Mouse (Mus musculus) spleen, embryonic (tissue): ENCODE results near the gene C3ar1.

Experiments
- CTCF ChIA-PET: fragments of 350-600 bp; sonication (Branson Sonifier 250); formaldehyde crosslinking; loops from one replicate; lab custom pipeline; 2022; lab: Charles Lee

The C3ar1 gene

DNA sequence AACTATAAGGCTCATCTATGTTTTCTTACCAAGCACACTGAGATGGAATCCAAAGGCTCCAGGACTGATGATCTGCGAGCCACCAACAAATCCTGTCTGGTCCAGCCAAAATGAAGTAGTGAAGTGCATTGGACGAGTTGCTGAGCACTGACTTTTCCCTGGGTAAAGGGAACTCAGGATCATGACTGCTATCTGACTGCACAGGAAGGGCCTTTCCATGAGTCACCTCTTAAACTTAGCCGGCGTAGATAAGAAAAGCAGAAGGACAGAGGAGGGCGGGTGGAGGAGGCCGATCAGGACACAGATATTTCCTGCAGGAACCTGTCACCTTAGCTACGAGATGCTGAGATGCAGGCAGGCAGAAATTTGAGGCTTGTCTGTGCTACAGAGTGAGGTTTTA, at the start of gene C3ar1:
TSS of gene C3ar1 (minus strand) at position 207 of the 400 bp plus-strand sequence.
- CTCF ChIA-PET: no interaction called here

DNA sequence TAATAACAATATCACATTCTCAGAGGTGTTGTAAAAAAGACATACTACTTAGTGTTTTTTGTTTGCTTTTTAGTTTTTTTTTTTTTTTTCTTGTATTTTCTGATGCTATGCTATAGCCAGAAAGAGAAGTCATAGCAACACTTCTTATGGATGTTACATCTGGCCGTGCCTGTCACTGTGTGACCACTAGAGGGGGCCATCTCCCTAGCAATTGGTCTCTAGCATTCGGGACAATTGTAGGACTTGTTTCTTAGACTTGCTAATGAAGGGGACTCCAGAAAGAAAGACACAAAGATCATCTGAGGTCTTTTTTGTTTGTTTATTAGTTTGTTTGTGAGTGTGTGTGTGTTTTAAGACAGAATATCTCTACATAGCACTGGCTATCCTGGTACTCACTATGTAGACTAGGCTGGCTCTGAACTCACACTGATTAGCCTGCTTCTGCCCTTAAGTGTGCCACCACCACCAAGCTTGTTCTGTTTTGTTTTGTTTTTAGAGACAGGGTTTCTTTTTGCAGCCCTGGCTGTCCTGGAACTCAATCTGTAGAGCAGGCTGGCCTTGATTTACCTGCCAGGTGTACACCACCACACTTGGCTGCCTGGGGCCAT, 36.6 kb upstream of the C3ar1 start:
- CTCF ChIA-PET: interaction anchor here (0.7 to 1.2 kb wide), 4 partner anchors 10 to 113 kb away, joined by 4 to 14 read pairs (median 6); partner anchors contain the start of gene Clec4a1

GRCm38 (mm10) chr6:122889599-122889998, 33.6 kb upstream of the C3ar1 start:
- CTCF ChIA-PET: no interaction called here

- CTCF ChIA-PET: no interaction called here
Observed at GRCm38 (mm10) chr6:122883603-122884002, 27.6 kb upstream of the C3ar1 start.

GRCm38 (mm10) chr6:122881287-122881686, 25.3 kb upstream of the C3ar1 start:
- CTCF ChIA-PET: no interaction called here

- CTCF ChIA-PET: no interaction called here
Observed at GRCm38 (mm10) chr6:122879781-122880505, 24.0 kb upstream of the C3ar1 start.

DNA sequence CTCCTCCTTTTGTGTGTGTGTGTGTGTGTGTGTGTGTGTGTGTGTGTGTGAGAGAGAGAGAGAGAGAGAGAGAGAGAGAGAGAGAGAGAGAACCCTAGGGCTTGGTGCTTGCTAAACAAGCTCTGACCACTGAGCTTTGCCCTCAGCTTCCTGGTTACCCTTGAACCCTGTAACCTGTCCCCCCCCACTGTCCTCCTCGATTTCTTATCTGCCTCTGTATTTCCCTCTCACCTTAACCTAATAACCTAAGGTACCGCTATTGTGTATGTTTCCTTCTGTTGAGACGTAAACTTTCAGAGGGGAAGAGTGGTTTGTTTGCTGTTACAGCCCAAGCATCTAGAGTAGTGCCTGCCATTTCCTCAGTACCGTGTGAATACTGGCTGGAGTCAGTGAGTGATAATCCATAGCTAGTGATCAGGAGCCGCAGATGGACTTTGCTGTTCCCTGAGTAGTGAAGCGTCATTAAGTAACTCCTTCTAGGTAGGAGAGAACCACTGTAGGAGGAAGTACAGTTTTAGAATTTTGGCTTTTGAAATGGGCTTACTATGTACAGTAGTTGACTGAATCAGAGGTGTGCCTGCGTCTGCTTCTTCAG, 23.3 kb upstream of the C3ar1 start:
- CTCF ChIA-PET: interaction anchor here (0.5 to 0.9 kb wide), 2 partner anchors 8 to 62 kb away, joined by 3 to 5 read pairs; no protein-coding TSS in a partner anchor

DNA sequence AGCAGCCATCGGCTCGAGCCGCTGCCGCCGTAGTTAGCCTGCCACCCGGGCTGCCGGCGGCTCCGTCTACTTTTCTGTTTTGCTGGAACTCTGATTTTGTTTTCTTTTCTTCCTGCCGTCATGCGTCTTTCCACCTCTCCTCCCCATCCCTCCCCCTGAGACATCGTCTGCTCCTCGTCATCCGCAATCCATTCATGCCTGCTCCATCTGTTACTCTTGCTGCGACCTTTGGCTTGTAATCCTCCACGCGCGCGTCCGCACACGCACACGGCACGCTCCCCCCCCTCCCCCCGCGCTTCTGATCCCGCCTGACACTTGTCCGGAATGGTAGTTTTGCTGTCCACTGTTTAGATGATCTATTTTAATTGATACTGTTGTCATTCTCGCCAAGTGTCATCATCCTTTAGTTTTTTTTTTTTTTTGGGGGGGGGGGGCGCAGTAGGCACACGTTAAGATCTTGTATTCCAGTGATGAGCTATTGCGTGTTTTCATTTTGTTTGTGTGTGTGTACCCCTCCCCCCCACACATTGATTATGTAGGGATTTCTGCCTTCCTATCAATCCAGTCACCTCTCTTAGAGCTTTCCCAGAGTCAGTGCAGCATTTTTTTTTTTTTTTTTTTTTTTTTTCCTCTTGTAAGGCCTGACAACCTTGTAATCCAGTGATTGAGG, 18.9 kb upstream of the C3ar1 start:
- CTCF ChIA-PET: interaction anchor here (0.6 kb wide), 4 partner anchors 44 to 1763 kb away, joined by 3 to 6 read pairs (median 4); no protein-coding TSS in a partner anchor

DNA sequence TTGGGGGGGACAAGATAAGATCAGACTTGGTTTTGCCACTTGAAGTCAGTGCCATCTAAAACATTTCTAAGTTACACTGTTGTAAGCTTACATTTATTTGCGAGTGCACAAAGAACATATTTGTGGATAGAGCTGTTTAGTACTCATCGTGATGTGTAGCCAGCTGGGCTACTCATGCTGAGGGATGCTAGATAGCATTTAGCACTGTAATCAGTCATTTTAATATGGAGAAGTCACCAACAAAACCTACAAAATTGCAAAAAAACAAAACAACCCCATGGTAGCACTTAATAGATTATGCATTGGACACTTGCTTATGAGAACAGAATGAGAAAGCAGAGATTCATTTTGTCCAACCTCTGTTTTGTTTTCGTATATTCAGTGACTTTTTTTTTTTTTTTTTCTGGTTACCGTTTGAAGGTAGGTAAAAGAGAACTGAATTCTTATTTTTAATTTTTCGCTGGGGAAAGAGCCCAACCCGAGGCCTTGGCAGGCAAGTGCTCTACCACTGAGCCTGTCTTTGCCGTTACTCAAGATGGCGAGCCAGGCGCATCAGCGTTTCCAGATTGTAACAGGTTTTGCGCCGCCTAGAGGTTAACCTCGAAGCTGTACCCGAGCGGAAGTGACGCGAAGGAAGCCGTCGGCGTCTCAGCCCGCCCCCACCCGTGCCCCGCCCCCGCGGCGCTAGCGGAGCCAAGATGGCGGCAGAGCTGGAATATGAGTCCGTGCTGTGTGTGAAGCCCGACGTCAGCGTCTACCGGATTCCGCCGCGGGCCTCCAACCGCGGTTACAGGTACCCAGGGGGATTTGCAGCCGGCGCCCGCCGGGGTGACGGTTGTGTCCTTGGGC, 18.1 kb upstream of the C3ar1 start, which contains the start of gene Necap1:
TSS of gene Necap1 (plus strand) at position 604 of the 849 bp plus-strand sequence.
- CTCF ChIA-PET: interaction anchor here (0.6 to 0.7 kb wide), 2 partner anchors 375 to 1763 kb away, joined by 3 to 7 read pairs; no protein-coding TSS in a partner anchor

- CTCF ChIA-PET: no interaction called here
Observed at GRCm38 (mm10) chr6:122872800-122873199, 16.8 kb upstream of the C3ar1 start.

DNA sequence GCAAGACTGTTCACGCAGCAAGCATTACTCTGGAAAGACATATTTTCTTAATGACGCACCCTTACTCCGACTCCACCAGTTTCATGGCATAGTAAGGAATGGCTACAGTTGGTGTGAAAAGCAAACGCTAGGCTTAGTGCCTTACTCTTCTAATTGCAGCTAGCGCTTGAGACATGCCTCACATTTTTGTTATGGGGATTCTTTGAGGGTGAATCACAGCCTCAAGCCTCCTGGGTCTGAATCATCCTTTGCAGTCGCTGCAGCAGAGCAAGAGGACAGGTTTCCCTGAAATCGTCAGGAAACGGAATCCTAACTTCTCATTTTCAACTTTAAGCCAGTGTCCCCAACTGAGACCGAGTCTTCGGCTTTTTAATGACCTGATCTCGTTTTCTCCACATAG, 13.9 kb upstream of the C3ar1 start:
- CTCF ChIA-PET: interaction anchor here (0.9 kb wide), 1 partner anchor 32 kb away, joined by 3 read pairs; no protein-coding TSS in a partner anchor

DNA sequence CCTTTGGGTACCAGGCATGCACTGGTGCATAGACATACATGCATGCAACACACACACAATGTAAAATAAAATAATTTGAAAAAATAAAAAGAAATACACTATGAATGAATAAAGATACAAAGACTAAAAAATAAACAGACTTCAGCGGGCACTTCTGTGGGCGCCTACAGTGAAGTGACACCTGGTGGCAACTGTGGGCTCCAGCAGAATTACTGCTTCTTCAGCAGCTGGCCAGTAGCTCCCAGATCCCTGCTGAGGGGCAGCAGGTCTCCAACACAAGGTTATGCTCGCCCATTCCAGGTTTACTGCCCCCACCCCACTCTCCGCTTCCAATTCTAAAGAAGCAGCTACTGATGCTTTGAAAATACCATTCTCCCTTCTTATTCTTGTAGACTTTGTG, 12.0 kb upstream of the C3ar1 start:
- CTCF ChIA-PET: interaction anchor here (1.0 kb wide), 1 partner anchor 33 kb away, joined by 3 read pairs; no protein-coding TSS in a partner anchor

DNA sequence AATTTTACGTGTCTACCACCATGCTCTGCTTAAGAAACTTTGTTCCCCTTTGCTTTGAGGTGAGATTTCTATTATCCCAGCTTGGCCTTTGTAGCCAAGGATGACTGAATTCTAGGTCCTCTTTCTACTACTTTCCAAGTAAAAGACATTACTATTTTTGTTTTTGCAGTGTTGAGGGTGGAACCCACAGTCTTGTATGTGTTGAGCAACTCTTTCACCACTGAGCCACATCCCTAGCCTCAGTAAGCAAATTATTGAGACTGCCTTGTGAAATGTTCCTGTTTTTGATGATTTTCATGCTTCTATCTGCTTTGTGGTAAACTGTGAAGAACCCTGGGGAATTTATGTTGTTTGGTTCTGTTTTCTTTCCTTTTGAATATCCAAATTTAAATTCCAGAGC, 6.9 kb upstream of the C3ar1 start:
- CTCF ChIA-PET: no interaction called here

- CTCF ChIA-PET: no interaction called here
Observed at GRCm38 (mm10) chr6:122862434-122862833, 6.5 kb upstream of the C3ar1 start.

- CTCF ChIA-PET: no interaction called here
Observed at GRCm38 (mm10) chr6:122854552-122854951, 1.4 kb downstream of the C3ar1 start.

DNA sequence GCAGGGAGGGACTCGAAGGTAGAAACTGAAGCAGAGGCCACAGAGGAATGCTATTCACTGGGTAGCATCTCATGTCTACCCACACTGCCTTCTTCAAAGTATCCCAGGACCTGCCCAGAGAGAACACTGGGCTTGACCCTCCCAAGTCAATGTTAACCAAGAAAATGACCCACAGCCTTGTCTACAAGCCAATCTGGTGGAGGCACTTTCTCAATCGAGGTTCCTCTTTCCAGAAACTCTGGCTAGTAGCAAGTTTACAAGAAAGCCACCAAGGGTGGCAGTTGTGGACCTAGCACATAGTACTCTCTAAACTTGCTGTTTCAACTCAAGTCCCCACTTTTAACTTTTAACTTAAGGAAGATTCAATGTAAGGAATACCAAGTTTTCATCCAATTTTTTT, 3.3 kb downstream of the C3ar1 start:
- CTCF ChIA-PET: no interaction called here

- CTCF ChIA-PET: interaction anchor here (0.7 kb wide), 1 partner anchor 13 kb away, joined by 3 read pairs; no protein-coding TSS in a partner anchor
Observed at GRCm38 (mm10) chr6:122843759-122844158, 12.2 kb downstream of the C3ar1 start.

DNA sequence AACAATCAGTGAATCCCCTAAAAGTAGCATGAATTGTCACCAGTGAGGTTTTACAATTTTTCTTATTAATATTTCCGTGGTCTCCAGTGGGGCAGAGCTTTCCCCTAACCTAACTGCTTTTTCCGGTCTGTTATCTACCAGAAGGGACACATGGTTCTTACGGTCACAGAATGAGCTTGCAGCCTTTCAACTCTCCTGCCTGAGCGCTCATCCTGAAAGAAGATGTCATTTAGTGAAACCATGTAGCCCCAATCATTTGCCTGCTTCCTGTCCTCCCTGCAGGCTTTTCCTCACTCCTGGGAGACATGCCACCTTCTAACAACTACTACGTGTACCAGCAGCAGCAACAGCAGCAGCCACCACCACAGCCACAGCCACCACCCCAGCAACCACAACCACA, 18.4 kb downstream of the C3ar1 start:
- CTCF ChIA-PET: interaction anchor here (1.0 kb wide), 1 partner anchor 32 kb away, joined by 3 read pairs; no protein-coding TSS in a partner anchor

DNA sequence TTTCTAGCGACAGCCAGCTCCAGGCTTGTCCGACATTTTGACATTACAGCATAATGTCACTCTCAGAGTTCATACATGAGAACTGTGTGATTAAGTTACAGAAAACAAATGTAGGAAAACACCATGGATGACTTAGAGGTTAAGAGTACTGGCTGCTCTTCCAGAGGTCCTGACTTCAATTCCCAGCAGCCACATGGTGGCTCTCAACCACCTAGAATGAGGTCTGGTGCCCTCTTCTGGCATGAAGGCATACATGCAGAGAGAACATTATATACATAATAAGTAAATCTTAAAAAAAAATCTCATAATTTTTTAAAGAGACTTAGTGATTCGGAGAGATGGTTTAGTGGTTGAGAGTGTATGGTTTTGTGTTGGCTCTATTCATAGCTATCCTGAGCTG, 19.0 kb downstream of the C3ar1 start:
- CTCF ChIA-PET: interaction anchor here (1.0 kb wide), 1 partner anchor 33 kb away, joined by 3 read pairs; no protein-coding TSS in a partner anchor

DNA sequence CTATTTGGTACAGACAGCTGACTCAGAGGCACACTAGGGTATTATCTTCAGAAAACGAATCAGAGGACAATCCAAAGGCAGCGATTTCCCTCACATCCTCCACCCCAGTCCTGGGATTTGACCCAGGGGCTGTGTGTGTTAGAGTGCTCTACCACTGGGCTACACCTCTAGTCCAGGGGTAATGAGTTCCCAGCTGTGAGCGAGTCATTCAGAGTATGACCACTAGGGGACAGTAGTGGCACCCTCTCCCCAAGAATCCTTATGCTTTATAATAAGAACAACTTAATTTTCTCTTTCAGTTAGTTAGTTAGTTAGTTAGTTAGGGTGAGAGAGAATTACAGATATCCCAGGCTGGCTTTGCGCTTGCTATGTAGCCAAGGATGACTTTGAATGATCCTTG, 21.6 kb downstream of the C3ar1 start:
- CTCF ChIA-PET: interaction anchor here (1.0 to 1.3 kb wide), 2 partner anchors 30 to 33 kb away, joined by 3 to 4 read pairs; no protein-coding TSS in a partner anchor
